Mouse (Mus musculus): ENCODE data around the gene Map3k11. TPM values are rescaled to one million over a fixed set of nuclear protein-coding genes. Genes with fewer than 3 reads are reported as not detected.
A peak's percentile ranks its signal among the peaks of the same experiment; 100 is the strongest.

Map3k11 gene
- polyA plus RNA-seq, 1 experiment, result 73.4 TPM

DNA sequence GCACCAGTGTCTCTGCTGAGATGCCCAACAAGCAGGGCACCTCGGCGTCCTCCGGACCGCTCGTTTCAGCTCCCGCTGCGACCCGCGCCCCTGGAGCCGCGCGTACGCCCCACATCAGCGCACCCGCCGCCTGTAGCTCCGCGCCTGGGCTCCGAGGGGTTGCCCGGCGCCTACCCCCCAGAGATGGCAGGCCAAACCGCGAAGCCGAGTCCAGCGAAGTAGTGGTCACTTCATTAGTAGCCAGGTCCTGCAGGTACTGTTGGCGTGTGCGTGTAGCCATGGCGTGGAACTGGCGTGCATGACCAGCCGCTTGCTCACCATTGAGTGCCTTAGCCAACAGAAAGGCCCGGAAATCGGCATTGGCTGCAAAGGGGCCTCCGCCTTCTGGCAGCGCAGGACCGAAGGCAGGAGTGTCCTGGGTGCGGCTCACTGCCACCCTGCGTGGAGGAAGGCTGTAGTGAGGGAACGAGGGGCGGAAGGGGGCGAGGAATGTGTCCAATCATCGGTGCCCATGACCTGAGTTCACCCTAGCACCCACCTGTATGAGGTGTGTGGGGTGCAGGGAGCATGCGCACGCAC, 33.7 kb upstream of the Map3k11 start:
- Histone ChIP-seq H3K4me1 (ENCODE audit: control insufficient read depth, insufficient read depth, insufficient read length) (peaks cover under 1% of the 10 kb centered on the region; the same call in 1 of the 2 replicates), H3K27ac (ENCODE audit: insufficient read depth, low read length) (no peak overlapping the region), H3K36me3 (ENCODE audit: control insufficient read depth, insufficient read depth, low read length) (peaks cover 85% of the 10 kb centered on the region), H3K27me3 (ENCODE audit: control insufficient read depth, insufficient read depth, low read length) (no peaks in the 10 kb centered on the region), H3K4me3 (ENCODE audit: extremely low read depth, insufficient read depth, insufficient read length) (no peak overlapping the region)
- TF ChIP-seq POLR2A (IDR thresholded peaks at IDR 0.05; ENCODE audit: low read depth, low read length), result no peak
- WGBS, result 97% methylated on average over 43 of the region's 43 CpGs
- no peak for DNase-seq (ENCODE audit: low read depth in 1 of 2, low spot score in 2 of 2)

DNA sequence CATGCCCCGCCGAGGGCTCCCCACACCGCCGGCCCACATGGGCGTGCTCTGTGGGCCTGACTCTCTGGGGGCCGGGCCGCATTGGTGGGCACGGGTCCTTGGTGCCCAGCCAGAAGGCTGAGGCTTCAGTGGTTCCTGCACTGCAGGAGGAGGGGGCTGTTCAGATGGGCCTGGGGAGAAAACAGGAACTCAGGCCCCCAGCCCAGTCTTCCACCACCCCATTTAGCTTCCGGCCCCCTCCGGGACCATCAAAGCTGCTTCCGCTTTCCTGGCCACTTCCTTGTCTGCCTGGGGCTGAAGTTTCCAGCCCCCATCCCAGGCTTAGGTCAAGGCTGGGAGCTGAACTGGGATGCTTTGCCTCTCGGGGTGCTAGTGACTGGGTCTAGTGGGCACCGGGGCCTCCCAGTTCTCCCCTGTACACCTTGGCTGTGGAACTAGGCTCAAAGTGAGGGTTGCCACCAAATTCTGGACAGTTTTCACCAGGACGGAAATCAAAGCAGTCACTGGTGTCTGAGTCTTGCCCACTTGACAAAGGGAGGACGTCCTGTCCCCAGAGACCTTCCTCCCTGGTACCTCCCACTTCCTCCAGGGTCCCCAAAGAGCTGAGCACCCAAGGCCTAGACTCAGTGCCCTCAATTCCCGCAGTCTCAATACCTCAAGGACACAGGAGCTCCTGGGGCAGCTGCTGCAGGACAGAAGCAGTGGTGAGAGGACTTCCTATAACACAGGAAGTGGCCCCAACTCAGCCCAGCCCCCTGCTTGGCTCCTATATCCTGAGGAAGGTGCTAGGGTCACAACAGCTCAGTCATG, 27.4 kb upstream of the Map3k11 start:
- 6% methylated on average over 16 of the region's 16 CpGs for WGBS
- peak overlapping the region; percentile 71 for H3K4me3 ChIP-seq (ENCODE audit: extremely low read depth, insufficient read depth, insufficient read length)
- TF ChIP-seq CTCF (IDR thresholded peaks at IDR 0.05; ENCODE audit: extremely low read depth, insufficient read depth, insufficient read length, insufficient replicate concordance) (no peak), POLR2A (IDR thresholded peaks at IDR 0.05; ENCODE audit: low read depth, low read length) (peak; percentile 31)
- peaks cover 46% of the 10 kb centered on the region for H3K36me3 ChIP-seq (ENCODE audit: control insufficient read depth, insufficient read depth, low read length)
- H3K27me3 ChIP-seq (ENCODE audit: control insufficient read depth, insufficient read depth, low read length), result no peaks in the 10 kb centered on the region
- peaks cover 17% of the 10 kb centered on the region; the same call in 1 of the 2 replicates for H3K4me1 ChIP-seq (ENCODE audit: control insufficient read depth, insufficient read depth, insufficient read length)
- peak overlapping the region; percentile 93 for H3K27ac ChIP-seq (ENCODE audit: insufficient read depth, low read length)
- peak; percentile 39 to 82 for DNase-seq (ENCODE audit: low read depth in 1 of 2, low spot score in 2 of 2)

DNA sequence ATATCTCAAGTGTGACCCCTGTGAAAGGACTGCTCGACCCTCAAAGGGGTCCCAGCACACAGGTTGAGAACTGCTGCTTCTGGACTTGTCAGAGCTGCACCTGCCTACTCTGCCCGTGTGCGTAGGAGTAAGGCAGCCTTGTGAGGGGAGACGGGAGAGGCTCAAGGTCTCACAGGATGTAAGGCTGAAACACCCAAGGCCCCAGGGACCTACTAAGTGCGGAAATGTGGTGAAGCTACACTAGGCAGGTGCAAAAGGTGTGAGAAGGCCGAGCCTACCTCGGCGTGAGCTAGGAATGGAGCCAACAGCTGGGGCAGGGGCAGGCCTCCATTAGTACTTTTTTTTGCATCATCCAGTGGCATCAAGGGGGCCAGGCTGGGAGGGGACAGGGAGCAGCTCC, 26.2 kb upstream of the Map3k11 start:
- Histone ChIP-seq H3K4me3 (ENCODE audit: extremely low read depth, insufficient read depth, insufficient read length) (peak overlapping the region; percentile 71), H3K4me1 (ENCODE audit: control insufficient read depth, insufficient read depth, insufficient read length) (peaks cover 17% of the 10 kb centered on the region; the same call in 1 of the 2 replicates), H3K27ac (ENCODE audit: insufficient read depth, low read length) (peak overlapping the region; percentile 93), H3K36me3 (ENCODE audit: control insufficient read depth, insufficient read depth, low read length) (peaks cover 45% of the 10 kb centered on the region), H3K27me3 (ENCODE audit: control insufficient read depth, insufficient read depth, low read length) (no peaks in the 10 kb centered on the region)
- peak; percentile 75 to 84 for DNase-seq (ENCODE audit: low read depth in 1 of 2, low spot score in 2 of 2)
- TF ChIP-seq CTCF (IDR thresholded peaks at IDR 0.05; ENCODE audit: extremely low read depth, insufficient read depth, insufficient read length, insufficient replicate concordance) (no peak), POLR2A (IDR thresholded peaks at IDR 0.05; ENCODE audit: low read depth, low read length) (peak; percentile 70)
- WGBS, result 10% methylated on average over 8 of the region's 8 CpGs

DNA sequence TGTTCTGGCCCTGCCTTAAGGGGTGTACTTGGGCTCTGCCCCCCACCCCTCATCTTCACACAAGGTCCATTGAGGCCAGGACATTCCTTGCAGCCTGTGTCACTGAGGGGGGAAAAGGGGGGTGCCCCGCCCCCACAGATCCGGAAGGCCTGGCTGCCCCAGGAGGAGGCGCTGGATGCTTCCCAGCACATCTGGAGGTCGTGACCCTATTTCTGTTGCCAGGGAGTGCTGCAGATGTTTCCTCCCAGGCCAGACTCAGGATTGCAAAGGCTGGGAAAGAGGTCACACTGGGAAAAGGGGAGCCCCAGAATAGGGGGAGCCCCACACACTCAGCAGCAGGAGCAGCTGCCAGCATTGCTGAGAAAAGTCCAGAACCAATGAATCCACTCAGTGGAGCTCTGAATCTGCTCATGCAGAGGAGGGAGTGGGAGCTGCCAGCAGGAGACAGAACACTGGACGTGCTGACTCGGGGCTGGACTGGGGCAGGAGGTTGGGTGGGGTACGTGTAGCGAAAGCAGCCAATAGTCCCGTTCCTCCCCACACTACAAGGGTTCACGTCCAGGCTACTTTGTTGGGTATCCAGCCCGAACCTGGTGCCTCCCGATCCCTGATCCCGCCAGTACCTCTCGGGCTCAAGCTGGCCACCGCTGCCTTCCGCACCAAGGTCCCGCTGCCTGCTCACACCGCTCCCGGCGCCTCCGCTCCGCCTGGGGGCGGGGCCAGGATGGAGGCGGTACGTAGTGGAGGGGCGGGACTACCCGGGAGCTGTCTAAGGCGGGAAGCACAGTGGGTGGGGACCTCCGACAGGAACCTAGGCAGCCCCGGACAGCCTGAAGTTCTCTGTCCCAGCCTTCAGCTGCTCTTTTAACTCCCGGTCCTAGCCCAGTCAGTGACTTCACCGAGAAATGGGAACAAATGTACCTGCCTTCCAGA, 25.3 kb upstream of the Map3k11 start, which contains the start of gene Sipa1:
TSS of gene Sipa1 (minus strand) at position 727 of the 933 bp plus-strand sequence.
- peaks cover 37% of the 10 kb centered on the region for H3K36me3 ChIP-seq (ENCODE audit: control insufficient read depth, insufficient read depth, low read length)
- peak; percentile 90 for TF ChIP-seq POLR2A (IDR thresholded peaks at IDR 0.05; ENCODE audit: low read depth, low read length)
- no peak for TF ChIP-seq CTCF (IDR thresholded peaks at IDR 0.05; ENCODE audit: extremely low read depth, insufficient read depth, insufficient read length, insufficient replicate concordance)
- peak within 1 kb of the TSS; percentile 93 for H3K27ac ChIP-seq (ENCODE audit: insufficient read depth, low read length)
- H3K27me3 ChIP-seq (ENCODE audit: control insufficient read depth, insufficient read depth, low read length), result no peaks in the 10 kb centered on the region
- DNase-seq (ENCODE audit: low read depth in 1 of 2, low spot score in 2 of 2), result peak; percentile 72 to 96
- H3K4me3 ChIP-seq (ENCODE audit: extremely low read depth, insufficient read depth, insufficient read length), result peak within 1 kb of the TSS; percentile 71
- H3K4me1 ChIP-seq (ENCODE audit: control insufficient read depth, insufficient read depth, insufficient read length), result peaks cover 17% of the 10 kb centered on the region; the same call in 1 of the 2 replicates
- WGBS, result under 1% methylated on average over 32 of the region's 32 CpGs

DNA sequence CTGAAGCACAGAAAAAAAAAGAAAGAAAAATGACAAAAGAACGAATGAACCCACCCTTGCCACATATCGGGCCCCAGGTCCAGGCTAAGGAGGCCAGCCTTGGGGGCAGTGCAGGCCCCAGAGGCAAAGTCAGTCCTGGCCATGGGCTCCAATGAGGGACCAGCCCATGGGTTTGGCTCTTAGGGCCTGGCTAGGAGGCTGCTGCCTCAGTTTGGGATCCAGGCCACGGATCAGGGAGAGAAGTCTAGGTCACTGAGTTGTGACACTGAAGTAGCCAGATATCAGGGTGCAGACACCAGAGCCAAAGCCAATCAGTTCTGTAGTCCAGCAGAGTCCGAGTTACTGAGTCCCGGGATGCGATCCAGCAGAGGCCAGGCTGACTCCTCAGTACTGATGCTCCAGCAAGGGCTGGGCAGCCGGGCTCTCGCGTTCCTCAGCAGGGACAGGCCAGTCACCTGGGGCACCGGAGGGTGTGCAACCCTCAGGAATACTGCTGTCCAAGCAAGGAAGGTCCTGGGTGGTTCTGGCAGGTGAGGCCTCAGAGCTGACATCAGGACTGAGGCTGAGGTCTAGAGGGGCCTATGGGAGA, 23.8 kb upstream of the Map3k11 start:
- H3K4me3 ChIP-seq (ENCODE audit: extremely low read depth, insufficient read depth, insufficient read length), result no peak overlapping the region
- TF ChIP-seq CTCF (IDR thresholded peaks at IDR 0.05; ENCODE audit: extremely low read depth, insufficient read depth, insufficient read length, insufficient replicate concordance), result no peak
- TF ChIP-seq POLR2A (IDR thresholded peaks at IDR 0.05; ENCODE audit: low read depth, low read length), result no peak
- H3K4me1 ChIP-seq (ENCODE audit: control insufficient read depth, insufficient read depth, insufficient read length), result peaks cover 17% of the 10 kb centered on the region; the same call in 1 of the 2 replicates
- H3K36me3 ChIP-seq (ENCODE audit: control insufficient read depth, insufficient read depth, low read length), result peaks cover 29% of the 10 kb centered on the region
- H3K27ac ChIP-seq (ENCODE audit: insufficient read depth, low read length), result no peak overlapping the region
- WGBS, result 93% methylated on average over 10 of the region's 10 CpGs
- no peak for DNase-seq (ENCODE audit: low read depth in 1 of 2, low spot score in 2 of 2)
- no peaks in the 10 kb centered on the region for H3K27me3 ChIP-seq (ENCODE audit: control insufficient read depth, insufficient read depth, low read length)

DNA sequence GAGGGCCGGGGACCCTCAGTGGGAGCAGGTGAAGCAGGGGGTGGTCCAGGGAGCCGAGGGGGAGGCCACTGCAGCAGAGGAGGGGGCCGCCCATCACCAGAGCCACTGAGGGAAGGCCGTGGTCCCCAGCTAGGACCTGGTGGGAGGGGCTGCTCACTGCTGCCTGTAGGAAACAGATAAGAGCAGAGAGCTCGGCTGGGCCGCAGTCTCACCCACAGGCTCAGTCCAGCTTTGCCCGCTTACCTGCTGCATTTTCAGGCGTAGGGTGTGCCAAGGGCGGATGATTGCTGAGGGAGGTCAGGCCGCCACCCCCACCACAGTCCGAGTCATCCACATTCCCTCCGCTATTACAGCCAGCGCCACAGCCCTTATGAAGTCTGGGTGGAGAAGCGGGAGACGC, 23.1 kb upstream of the Map3k11 start:
- peaks cover 11% of the 10 kb centered on the region; the same call in 1 of the 2 replicates for H3K4me1 ChIP-seq (ENCODE audit: control insufficient read depth, insufficient read depth, insufficient read length)
- no peak for DNase-seq (ENCODE audit: low read depth in 1 of 2, low spot score in 2 of 2)

More for the DNA sequence above, 23.1 kb upstream of the Map3k11 start:
- 88% methylated on average over 15 of the region's 15 CpGs for WGBS
- H3K4me3 ChIP-seq (ENCODE audit: extremely low read depth, insufficient read depth, insufficient read length), result no peak overlapping the region
- H3K27ac ChIP-seq (ENCODE audit: insufficient read depth, low read length), result peak overlapping the region; percentile 1; the same call in 1 of the 2 replicates
- H3K36me3 ChIP-seq (ENCODE audit: control insufficient read depth, insufficient read depth, low read length), result peaks cover 28% of the 10 kb centered on the region
- H3K27me3 ChIP-seq (ENCODE audit: control insufficient read depth, insufficient read depth, low read length), result no peaks in the 10 kb centered on the region
- TF ChIP-seq POLR2A (IDR thresholded peaks at IDR 0.05; ENCODE audit: low read depth, low read length) (no peak), CTCF (IDR thresholded peaks at IDR 0.05; ENCODE audit: extremely low read depth, insufficient read depth, insufficient read length, insufficient replicate concordance) (no peak)
